ENCODE assay signal across 8 mouse cellular contexts in the genomic region with DNA sequence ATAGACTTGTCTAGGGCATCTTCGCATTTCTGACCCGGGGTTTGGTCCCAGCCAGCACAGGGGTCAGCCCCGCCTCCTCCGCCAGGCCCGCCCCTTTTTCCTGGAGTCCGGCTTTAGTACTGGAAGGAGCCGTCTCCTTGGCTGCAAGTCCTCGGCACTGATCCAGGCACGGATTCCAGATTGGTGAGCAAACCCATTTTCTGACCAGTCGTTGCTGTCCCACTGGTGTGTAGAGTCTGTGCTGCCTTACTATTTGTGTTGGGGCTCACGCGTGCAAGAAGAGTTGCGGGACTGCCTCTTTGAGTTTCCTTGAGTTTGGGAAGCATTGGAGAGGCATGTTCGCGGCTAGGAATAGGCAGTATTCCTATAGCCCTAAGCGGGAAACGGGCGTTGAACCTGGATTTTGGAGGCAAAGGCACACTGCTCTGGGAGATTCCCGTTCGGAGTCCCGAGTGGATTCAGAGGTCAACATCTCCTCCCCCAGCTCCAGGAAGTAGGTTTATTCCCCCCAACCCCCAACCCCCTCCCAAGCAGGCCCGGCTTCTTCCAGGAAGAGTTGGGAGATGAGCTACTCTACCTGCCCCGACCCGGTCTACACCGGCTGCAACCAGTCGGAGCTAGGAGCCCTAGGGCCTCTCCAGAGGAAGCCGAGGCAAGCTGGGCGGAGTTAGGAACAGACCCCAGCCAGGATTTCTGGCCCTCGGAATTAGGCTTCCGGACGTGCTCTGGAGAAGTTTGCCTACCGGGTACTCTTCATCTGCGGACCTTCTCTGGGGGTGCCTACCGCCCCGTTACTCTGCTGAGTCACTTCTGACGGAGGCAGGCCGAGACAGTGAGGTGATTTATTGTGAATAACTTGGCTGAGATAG. TPM values are rescaled to one million over a fixed set of nuclear protein-coding genes. Genes with fewer than 3 reads are reported as not detected.
DNase-seq lines count a peak whose midpoint lies in the region; ATAC-seq lines count a peak whose summit lies in the region.

A gene (plus strand): TSS at position 93 of the 869 bp plus-strand sequence.

- peaks cover 5% of the 10 kb centered on the region for H3K4me1 ChIP-seq in intestine, embryonic 16.5 days (ENCODE audit: control insufficient read depth, insufficient read depth, low read length)
- H3K4me1 ChIP-seq in liver, embryonic 15.5 days (replicated peaks), result peaks cover 8% of the 10 kb centered on the region; the same call in 1 of the 2 replicates

- H3K36me3 ChIP-seq in intestine, embryonic 16.5 days (ENCODE audit: control insufficient read depth, insufficient read depth, low read length), result no peaks in the 10 kb centered on the region
- H3K36me3 ChIP-seq in liver, embryonic 15.5 days (replicated peaks), result no peaks in the 10 kb centered on the region

- H3K4me2 ChIP-seq in intestine, embryonic 16.5 days (ENCODE audit: low read depth, low read length), result peak within 1 kb of the TSS; percentile 78
- peak within 1 kb of the TSS; percentile 68 for H3K4me2 ChIP-seq in liver, embryonic 15.5 days

- no peaks in the 10 kb centered on the region for H3K27me3 ChIP-seq in intestine, embryonic 16.5 days (replicated peaks; ENCODE audit: control insufficient read depth, insufficient read depth, low read length)
- H3K27me3 ChIP-seq in liver, embryonic 15.5 days, result no peaks in the 10 kb centered on the region

- peak; percentile 18 to 46 for DNase-seq in layer of hippocampus, postnatal 10 days (ENCODE audit: low spot score in 2 of 2)
- DNase-seq in layer of hippocampus, adult 9-11 months, result no peak
- DNase-seq in embryo, embryonic 10 days (ENCODE audit: low spot score), result peak; percentile 82
- DNase-seq in neural tube, embryonic 10.5 days (ENCODE audit: extremely low spot score, low spot score), result peak; percentile 64
- peak; percentile 40 for DNase-seq in urinary bladder, adult 2 months (ENCODE audit: low spot score)

- H3K9me3 ChIP-seq in intestine, embryonic 16.5 days (ENCODE audit: control insufficient read depth, low read length), result no peaks in the 10 kb centered on the region
- no peaks in the 10 kb centered on the region for H3K9me3 ChIP-seq in liver, embryonic 15.5 days (replicated peaks)

- H3K4me3 ChIP-seq in intestine, embryonic 16.5 days (ENCODE audit: low read length), result peak within 1 kb of the TSS; percentile 46
- peak within 1 kb of the TSS; percentile 50 for H3K4me3 ChIP-seq in liver, embryonic 15.5 days (replicated peaks)

- 5% methylated on average over 37 of the region's 37 CpGs for WGBS in intestine, embryonic 16.5 days
- WGBS in liver, embryonic 15.5 days (ENCODE audit: insufficient replicate concordance), result under 1% methylated on average over 37 of the region's 37 CpGs

- peak within 1 kb of the TSS; percentile 68 for H3K9ac ChIP-seq in intestine, embryonic 16.5 days (ENCODE audit: low read depth, low read length)
- peak within 1 kb of the TSS; percentile 30; the same call in 1 of the 2 replicates for H3K9ac ChIP-seq in liver, embryonic 15.5 days

- peak within 1 kb of the TSS; percentile 23; the same call in 1 of the 2 replicates for H3K27ac ChIP-seq in intestine, embryonic 16.5 days (ENCODE audit: low read length)
- no peak within 1 kb of the TSS for H3K27ac ChIP-seq in liver, embryonic 15.5 days (replicated peaks)

- peak; percentile 63 for ATAC-seq in granulocyte monocyte progenitor cell, adult 5-6 weeks (replicated peaks; ENCODE audit: poor library complexity, severe bottlenecking)
- peak; percentile 87 for ATAC-seq in intestine, embryonic 16.5 days
- peak; percentile 68 for ATAC-seq in liver, embryonic 15.5 days (ENCODE audit: insufficient read depth)

RNA-seq across cellular contexts. Expression of the gene that starts here (rescaled TPM):
- total RNA-seq in layer of hippocampus, postnatal 10 days (2021), result under 1 TPM; 0.41 to 0.47 TPM
- 0.13 and 3.0 TPM in 2 replicates for total RNA-seq in granulocyte monocyte progenitor cell, adult 5-6 weeks (2014; fragmentation: Nextera tagmentation)
- 3.7 and 4.7 TPM in 2 replicates for total RNA-seq in granulocyte monocyte progenitor cell, adult 5-6 weeks (2017)
- polyA plus RNA-seq in intestine, embryonic 16.5 days (2015; fragmentation: Nextera tagmentation; extraction: Ambion mirVana), result 0.78 and 1.2 TPM in 2 replicates
- 0.43 and 0.50 TPM in 2 replicates for polyA plus RNA-seq in liver, embryonic 15.5 days (2015; fragmentation: Nextera tagmentation; extraction: Ambion mirVana)
- 0.62 and 0.98 TPM in 2 replicates for polyA plus RNA-seq in urinary bladder, adult 2 months (2012; rRNA removed)

Comparison
In these comparisons a context has a peak if more than half of its experiments do, and no peak if none do; other contexts are left out.
1. Peak in DNase-seq in layer of hippocampus, postnatal 10 days; RNA of the gene not detected or under 1 TPM.
2. Peak in ATAC-seq, H3K4me3 ChIP-seq, H3K9ac ChIP-seq and H3K4me2 ChIP-seq in liver, embryonic 15.5 days; RNA of the gene not detected or under 1 TPM.
3. Peak in DNase-seq in urinary bladder, adult 2 months; RNA of the gene not detected or under 1 TPM.